12 mouse cellular contexts compared by ENCODE assay signal in genomic region chr10:78605080-78605479, GRCm38 (mm10). TPM values are rescaled to one million over a fixed set of nuclear protein-coding genes. Genes with fewer than 3 reads are reported as not detected.
DNase-seq lines count a peak whose midpoint lies in the region; ATAC-seq and TF ChIP-seq lines count a peak whose summit lies in the region.
"Had no signal": no experiment of that assay in that cellular context is flagged by ENCODE, and none has a peak within 500 bp of the region (broad histone marks: within the 10 kb centered on the region; RNA-seq: fewer than 3 reads in every experiment).

No protein-coding gene starts in this region.

- no peak overlapping the region for H3K9ac ChIP-seq in liver, adult 2 months (ENCODE audit: low read depth, low read length)
- H3K9ac ChIP-seq in liver, embryonic 12.5 days = no peak overlapping the region
- no peak overlapping the region for H3K9ac ChIP-seq in midbrain, embryonic 13.5 days (replicated peaks)

- no peaks in the 10 kb centered on the region for H3K9me3 ChIP-seq in liver, embryonic 12.5 days (replicated peaks)
- no peaks in the 10 kb centered on the region for H3K9me3 ChIP-seq in midbrain, embryonic 13.5 days
- H3K9me3 ChIP-seq: G1E; megakaryocyte, embryonic 14.5 days had no signal

- H3K4me1 ChIP-seq in liver, adult 2 months (ENCODE audit: control insufficient read depth, insufficient read depth, low read length) = peaks cover 5% of the 10 kb centered on the region; the same call in 1 of the 2 replicates
- no peaks in the 10 kb centered on the region for H3K4me1 ChIP-seq in liver, embryonic 12.5 days
- no peaks in the 10 kb centered on the region for H3K4me1 ChIP-seq in midbrain, embryonic 13.5 days (replicated peaks)
- H3K4me1 ChIP-seq: megakaryocyte, embryonic 14.5 days had no signal

- H3K4me3 ChIP-seq in liver, adult 2 months (ENCODE audit: insufficient read depth, low read depth, low read length) = no peak overlapping the region
- no peak overlapping the region for H3K4me3 ChIP-seq in liver, embryonic 12.5 days
- H3K4me3 ChIP-seq in midbrain, embryonic 13.5 days (replicated peaks) = no peak overlapping the region
- H3K4me3 ChIP-seq: megakaryocyte, embryonic 14.5 days had no signal

- TF ChIP-seq POLR2A in liver, adult 2 months (IDR thresholded peaks at IDR 0.05; ENCODE audit: extremely low read depth, insufficient read depth, low read length) = no peak

- H3K27ac ChIP-seq in liver, adult 2 months (replicated peaks; ENCODE audit: insufficient read depth, low read depth, low read length) = no peak overlapping the region
- no peak overlapping the region for H3K27ac ChIP-seq in liver, embryonic 12.5 days
- no peak overlapping the region for H3K27ac ChIP-seq in midbrain, embryonic 13.5 days

- peak; percentile 21 to 44 for DNase-seq in adrenal gland, postnatal 36 days
- no peak for DNase-seq in adrenal gland, adult 18-20 months (ENCODE audit: low spot score in 2 of 2)
- peak; percentile 49 for DNase-seq in liver, adult 2 months (ENCODE audit: extremely low read depth, low read depth, low spot score)
- DNase-seq in cerebellum, postnatal 14 days = peak; percentile 78
- DNase-seq in kidney, postnatal 36 days = peak; percentile 56 to 76
- DNase-seq in splenic B cell, adult 2 months (ENCODE audit: low read depth, low spot score) = peak; percentile 53

- WGBS in liver, adult 2 months = 36% methylated on average over 3 of the region's 3 CpGs
- 33% methylated on average over 3 of the region's 3 CpGs for WGBS in liver, embryonic 12.5 days (ENCODE audit: insufficient replicate concordance)
- 41% methylated on average over 3 of the region's 3 CpGs for WGBS in midbrain, embryonic 13.5 days

- TF ChIP-seq CTCF in liver, adult 2 months (IDR thresholded peaks at IDR 0.05; ENCODE audit: low read depth, low read length) = peak; percentile 29; the same call in 1 of the 2 replicates

- H3K27me3 ChIP-seq in liver, adult 2 months (ENCODE audit: control insufficient read depth, insufficient read depth, low read length) = 0 out of 2 replicates have a peak, but pooled peaks cover 3% of the 10 kb centered on the region
- H3K27me3 ChIP-seq in liver, embryonic 12.5 days (replicated peaks) = peaks cover 5% of the 10 kb centered on the region; the same call in 1 of the 2 replicates
- no peaks in the 10 kb centered on the region for H3K27me3 ChIP-seq in splenic B cell, adult 2 months (ENCODE audit: control insufficient read depth, insufficient read depth, low read length, poor library complexity, severe bottlenecking)
- no peaks in the 10 kb centered on the region for H3K27me3 ChIP-seq in midbrain, embryonic 13.5 days

- H3K79me2 ChIP-seq in liver, adult 2 months (ENCODE audit: control insufficient read depth, insufficient read depth, low read length) = no peaks in the 10 kb centered on the region

- no peaks in the 10 kb centered on the region for H3K36me3 ChIP-seq in liver, adult 2 months (ENCODE audit: control insufficient read depth, insufficient read depth, low read length)
- H3K36me3 ChIP-seq in liver, embryonic 12.5 days = no peaks in the 10 kb centered on the region
- no peaks in the 10 kb centered on the region for H3K36me3 ChIP-seq in splenic B cell, adult 2 months (ENCODE audit: control insufficient read depth, insufficient read depth, low read length, poor library complexity, severe bottlenecking)
- no peaks in the 10 kb centered on the region for H3K36me3 ChIP-seq in midbrain, embryonic 13.5 days
- H3K36me3 ChIP-seq: G1E had no signal

- ATAC-seq in liver, embryonic 12.5 days = no peak
- ATAC-seq in midbrain, embryonic 13.5 days = no peak

- no peak overlapping the region for H3K4me2 ChIP-seq in liver, embryonic 12.5 days
- no peak overlapping the region for H3K4me2 ChIP-seq in midbrain, embryonic 13.5 days (replicated peaks)

RNA-seq across cellular contexts. Expression of gene Olfr1357, which starts 12.8 kb away (rescaled TPM):
- not detected for total RNA-seq in adrenal gland, postnatal 36 days (2021)
- not detected for total RNA-seq in adrenal gland, adult 18-20 months (2021)
- not detected in 2 replicates for total RNA-seq in liver, adult 2 months (2014; rRNA removed)
- polyA plus RNA-seq in liver, adult 2 months (2012; rRNA removed) = not detected in 2 replicates
- polyA plus RNA-seq in liver, embryonic 12.5 days (2016; fragmentation: Nextera tagmentation; extraction: Ambion mirVana) = not detected in 2 replicates
- polyA plus RNA-seq in midbrain, embryonic 13.5 days (2015; fragmentation: Nextera tagmentation; extraction: Ambion mirVana) = not detected in 2 replicates
- polyA plus RNA-seq: G1E; gonadal fat pad, adult 2 months; testis, adult 2 months had no signal

RNA-seq across cellular contexts. Expression of gene Syde1, which starts 13.3 kb away (rescaled TPM):
- total RNA-seq in adrenal gland, postnatal 36 days (2021) = 10 to 100 TPM; 39.0 to 49.0 TPM
- total RNA-seq in adrenal gland, adult 18-20 months (2021) = 10 to 100 TPM; 25.2 to 32.3 TPM
- 0.74 and 0.94 TPM in 2 replicates for total RNA-seq in liver, adult 2 months (2014; rRNA removed)
- polyA plus RNA-seq in liver, adult 2 months (2012; rRNA removed) = 2.5 and 3.4 TPM in 2 replicates
- 3.0 and 3.1 TPM in 2 replicates for polyA plus RNA-seq in liver, embryonic 12.5 days (2016; fragmentation: Nextera tagmentation; extraction: Ambion mirVana)
- 4.1 and 4.9 TPM in 2 replicates for polyA plus RNA-seq in midbrain, embryonic 13.5 days (2015; fragmentation: Nextera tagmentation; extraction: Ambion mirVana)
- total RNA-seq: G1E had no signal
- polyA plus RNA-seq: G1E had no signal

RNA-seq across cellular contexts. Expression of gene Ilvbl, which starts 30.9 kb away (rescaled TPM):
- total RNA-seq in adrenal gland, postnatal 36 days (2021) = 10 to 100 TPM; 51.0 to 62.0 TPM
- 10 to 100 TPM; 46.4 to 47.0 TPM for total RNA-seq in adrenal gland, adult 18-20 months (2021)
- total RNA-seq in liver, adult 2 months (2014; rRNA removed) = 27.2 and 28.4 TPM in 2 replicates
- 44.3 and 47.1 TPM in 2 replicates for polyA plus RNA-seq in liver, adult 2 months (2012; rRNA removed)
- 15.8 and 21.1 TPM in 2 replicates for polyA plus RNA-seq in liver, embryonic 12.5 days (2016; fragmentation: Nextera tagmentation; extraction: Ambion mirVana)
- polyA plus RNA-seq in midbrain, embryonic 13.5 days (2015; fragmentation: Nextera tagmentation; extraction: Ambion mirVana) = 49.6 and 50.0 TPM in 2 replicates

Comparison
In these comparisons a context has a peak if more than half of its experiments do, and no peak if none do; other contexts are left out.
1. DNase-seq: peak in adrenal gland, postnatal 36 days (2 of 2), liver, adult 2 months (single experiment), cerebellum, postnatal 14 days (2 of 2), kidney, postnatal 36 days (2 of 2) and splenic B cell, adult 2 months (single experiment); none in adrenal gland, adult 18-20 months (0 of 2).
2. RNA of gene Syde1, which starts 13.3 kb away (total RNA-seq): 39.0 to 49.0 TPM in adrenal gland, postnatal 36 days and 25.2 to 32.3 TPM in adrenal gland, adult 18-20 months; 0.74 to 0.94 TPM in liver, adult 2 months; every median in the first group is over 10 times any median in the second.